Mouse (Mus musculus): ENCODE measurements around the gene Pdlim1.

Pdlim1 gene

DNA sequence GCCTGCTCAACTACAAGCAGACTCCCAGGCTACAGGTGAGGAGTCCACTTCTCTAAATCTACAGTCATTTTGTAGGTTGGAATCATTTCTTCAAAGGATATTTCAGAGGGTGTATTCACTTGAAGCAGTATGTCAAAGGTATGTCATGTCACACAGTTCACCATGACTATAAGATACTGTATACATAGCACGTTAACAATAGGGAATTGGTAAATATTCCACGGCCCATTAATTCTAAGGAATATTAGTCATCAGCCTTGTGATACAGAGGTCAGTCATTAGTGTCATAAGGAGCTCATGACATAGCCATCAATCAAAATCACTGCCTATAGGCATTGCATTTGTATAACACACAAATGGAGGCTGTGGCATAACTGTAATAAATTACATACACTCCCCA is 13.1 kb upstream of the Pdlim1 start:
- DNase-seq (ENCODE audit: low read depth, low spot score) = no peak

DNA sequence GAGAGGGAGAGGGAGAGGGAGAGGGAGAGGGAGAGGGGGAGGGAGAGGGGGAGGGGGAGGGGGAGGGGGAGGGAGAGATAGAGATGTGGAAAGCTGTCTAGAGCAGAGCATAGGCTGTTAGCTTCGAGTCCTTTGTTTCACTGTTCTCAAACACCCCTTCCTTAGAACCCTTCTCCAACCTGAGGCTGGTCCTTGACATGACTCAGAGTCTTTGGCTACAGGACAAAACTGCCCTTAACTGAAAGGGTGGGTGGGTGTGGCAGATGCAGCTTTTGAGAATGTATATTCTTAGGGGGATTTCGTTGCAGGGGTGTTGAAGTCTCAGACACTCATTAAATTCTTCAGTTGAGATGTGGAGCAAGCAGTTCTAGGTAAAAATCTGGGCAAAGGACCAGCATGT is 11.8 kb upstream of the Pdlim1 start:
- no peak for DNase-seq (ENCODE audit: low read depth, low spot score)

DNA sequence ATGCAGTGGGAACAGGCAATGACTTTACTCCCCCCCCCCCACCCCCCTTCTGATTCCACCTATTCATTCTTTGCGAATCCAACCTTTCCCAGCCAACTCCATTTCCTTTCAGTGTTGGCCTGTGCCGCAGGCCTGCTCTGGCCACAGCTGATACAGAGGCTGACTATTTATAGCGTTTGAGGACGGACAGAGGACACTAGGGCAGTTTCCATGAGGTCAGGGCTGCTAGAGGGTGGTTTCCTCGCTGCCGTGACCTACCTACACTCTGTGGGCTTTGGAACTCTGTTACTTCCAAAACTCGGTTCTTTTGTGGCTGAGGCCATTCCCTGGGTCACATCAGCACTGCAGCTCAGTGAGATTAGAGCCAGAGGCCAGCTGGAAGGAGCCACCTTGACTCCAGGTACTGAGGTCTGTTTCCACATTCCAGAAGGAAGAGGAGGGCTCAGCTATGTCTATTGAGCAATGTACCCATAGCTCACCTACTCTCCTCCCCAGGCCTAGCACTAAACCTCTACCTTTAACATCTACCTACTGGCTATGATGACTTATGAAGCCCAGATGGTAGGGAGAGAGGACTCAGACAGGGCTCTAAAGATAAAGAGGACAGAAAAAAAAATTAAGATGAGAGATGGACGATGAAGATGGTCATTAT is 6.9 kb upstream of the Pdlim1 start:
- DNase-seq (ENCODE audit: low read depth, low spot score) = no peak

DNA sequence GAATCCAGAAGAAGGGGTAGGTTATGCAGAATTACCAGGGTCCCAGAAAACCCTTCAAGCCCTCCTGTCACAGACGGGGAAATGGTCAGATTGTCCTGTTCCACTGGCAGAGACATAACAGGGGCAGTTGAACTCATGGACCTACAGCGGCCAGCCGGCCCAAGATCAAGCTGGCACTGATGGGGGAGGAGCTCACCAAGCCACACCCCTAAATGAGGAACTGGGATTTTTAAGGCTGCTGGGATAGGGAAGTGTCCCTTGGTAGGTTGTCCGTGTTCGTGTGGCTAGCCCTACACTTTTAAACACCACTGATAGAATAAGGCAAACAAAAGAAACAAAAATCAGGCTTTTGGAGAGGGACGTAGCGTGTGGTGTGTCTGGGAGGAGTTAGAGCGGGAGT is 5.9 kb upstream of the Pdlim1 start:
- DNase-seq (ENCODE audit: low read depth, low spot score) = no peak

DNA sequence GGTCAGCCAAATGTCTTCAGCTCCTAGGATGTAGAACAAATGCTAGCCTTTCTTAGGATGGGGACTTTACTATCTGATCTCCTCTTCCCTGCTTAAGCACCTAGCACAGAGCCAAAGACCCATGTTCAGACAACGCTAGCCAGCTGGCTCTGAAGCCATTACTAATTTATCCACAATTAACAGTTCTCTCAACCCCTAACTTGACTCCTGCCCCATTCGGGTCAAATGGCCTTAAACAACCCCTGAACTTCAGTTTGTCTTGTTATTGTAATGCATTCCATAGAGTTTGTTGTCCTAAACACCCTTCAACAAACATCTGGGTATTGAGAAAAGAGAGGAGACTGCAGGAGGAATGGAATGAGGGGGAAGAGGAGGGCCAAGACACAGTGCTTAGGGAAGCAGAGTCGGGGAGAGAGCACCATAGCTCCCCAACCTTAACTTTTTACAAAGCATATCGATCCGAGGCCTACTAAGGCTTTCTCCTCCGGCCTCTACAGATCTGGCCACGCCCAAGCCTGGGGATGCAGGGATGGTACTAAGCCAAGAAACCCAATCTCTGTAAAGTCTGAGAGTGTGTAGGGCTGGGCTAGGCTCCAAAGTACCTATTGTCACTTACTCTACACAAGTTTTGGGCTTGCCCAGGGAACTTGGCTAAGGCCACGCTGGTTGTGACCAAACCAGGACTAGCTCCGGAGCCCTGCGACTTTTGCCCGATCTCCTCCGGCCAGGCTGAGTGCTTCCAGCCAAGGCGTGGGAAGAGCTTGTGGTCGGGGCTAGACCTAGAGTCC is 4.0 kb upstream of the Pdlim1 start:
- DNase-seq (ENCODE audit: low read depth, low spot score) = no peak

DNA sequence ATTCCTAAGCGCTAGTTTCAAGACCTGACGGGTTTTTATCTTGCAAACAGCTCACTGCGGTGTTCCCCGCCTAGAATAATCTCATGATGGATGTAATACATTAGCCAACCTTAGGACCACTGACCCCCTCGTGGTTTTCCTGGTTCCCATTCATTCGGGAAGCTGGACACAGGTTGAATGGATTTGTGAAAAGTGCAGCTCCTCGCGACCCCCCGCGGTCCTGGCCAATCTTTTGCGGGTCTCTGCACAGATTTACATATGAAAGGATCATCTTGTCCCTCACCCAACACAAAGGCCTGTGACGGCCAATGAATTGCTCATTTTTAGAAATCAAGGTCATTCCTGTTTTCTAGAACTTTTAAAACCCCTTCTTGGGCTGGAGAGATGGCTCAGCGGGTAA is 1.0 kb upstream of the Pdlim1 start:
- no peak for DNase-seq (ENCODE audit: low read depth, low spot score)

DNA sequence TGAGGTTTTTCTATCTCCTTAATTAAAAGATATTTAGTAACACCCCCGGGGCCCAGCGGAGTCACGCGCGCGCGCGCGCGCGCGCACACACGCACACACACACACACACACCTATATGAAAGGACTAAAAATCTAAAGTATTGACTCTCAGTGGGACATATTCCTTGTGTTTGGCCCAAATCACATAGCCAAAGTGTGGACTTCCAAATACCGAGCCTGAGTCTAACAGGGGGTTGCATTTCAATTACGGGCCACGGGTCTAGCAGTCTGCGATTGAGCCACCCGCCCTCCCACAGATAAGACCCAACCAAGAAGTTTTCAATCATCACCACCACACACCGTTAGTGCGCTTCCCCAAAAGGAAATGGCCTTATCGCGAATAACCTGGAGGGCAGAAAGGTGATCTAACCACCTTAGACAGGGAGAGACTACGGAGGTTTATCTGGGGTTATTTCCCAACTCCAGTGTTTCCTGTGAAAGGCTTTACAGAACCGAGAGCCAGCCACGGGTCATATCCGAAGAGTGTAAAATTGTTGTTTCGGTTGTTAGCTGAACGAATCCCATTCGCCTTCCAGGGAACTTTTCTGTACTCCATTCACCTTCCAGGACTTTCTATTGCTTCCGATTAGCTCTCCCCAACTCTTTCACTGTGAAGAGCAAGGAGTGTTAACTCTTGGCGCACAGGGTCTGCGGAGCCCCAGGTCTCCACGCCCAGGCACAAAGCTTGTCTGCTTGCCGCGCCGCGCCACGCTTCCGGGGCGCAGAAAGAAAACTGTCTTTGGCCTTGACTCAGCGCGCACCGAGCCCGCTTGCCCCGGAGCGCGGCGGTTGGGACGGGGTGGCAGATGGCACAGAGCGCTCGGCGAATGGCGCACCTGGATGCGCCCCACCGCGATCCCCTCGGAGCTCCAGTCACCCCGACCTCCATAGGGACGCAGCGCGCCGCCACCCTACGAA is 1.0 kb downstream of the Pdlim1 start:
- DNase-seq (ENCODE audit: low read depth, low spot score) = peak; percentile 9

DNA sequence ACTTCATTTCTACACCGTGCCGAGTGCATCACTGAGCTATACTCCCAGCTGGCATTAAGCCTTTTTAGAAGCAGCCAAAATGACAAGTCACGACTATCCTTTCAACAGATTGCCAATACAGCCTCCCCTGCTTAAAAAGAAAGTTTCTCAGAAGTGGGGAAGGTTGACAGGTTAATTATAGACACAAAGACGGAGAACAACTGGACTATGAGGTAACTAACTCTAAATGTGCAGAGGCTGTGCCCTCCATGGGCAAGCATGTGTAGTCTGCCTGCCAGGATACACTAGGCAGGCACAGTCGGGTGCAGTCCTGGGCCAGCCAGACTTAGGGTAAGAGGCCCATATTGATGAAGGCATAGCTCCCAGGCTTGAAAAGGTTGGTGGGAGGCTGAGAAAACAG is 2.1 kb downstream of the Pdlim1 start:
- no peak for DNase-seq (ENCODE audit: low read depth, low spot score)

DNA sequence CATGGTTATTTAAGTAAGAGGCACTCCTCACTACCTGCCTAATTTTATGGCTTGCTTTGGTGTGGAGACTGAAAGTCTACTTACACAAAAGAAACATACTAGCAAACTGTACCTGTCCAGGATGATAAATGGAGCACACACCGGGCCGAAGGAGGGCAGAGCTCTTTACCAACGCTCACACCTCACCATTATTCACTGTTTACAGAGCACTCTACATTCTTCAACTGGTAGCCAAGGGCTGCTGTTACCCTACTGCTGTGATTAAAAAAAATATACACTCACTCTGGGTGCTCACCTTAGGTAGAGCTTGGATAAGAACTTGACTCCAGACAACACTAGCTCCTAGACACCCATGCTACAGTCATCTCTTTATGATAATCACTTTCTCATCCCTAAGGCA is 3.1 kb downstream of the Pdlim1 start:
- no peak for DNase-seq (ENCODE audit: low read depth, low spot score)

DNA sequence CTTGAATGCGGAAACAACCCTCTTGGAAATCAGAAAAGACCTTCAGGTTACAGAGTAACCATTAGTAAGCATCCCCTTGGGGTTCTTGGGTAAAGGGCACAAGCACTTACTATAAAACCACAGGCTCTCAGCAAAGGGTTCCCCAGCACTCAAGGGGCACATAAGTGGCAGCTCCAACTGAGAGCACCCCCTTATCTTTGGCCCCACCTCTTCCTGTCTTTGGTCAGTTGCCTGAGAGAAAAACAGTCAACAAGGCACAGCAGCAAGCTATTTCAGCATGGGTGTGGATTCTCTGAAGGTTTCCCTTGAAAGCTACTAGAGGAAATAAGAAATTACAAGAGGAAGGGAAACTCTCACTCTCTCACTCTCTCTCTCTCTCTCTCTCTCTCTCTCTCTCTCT is 4.3 kb downstream of the Pdlim1 start:
- no peak for DNase-seq (ENCODE audit: low read depth, low spot score)

DNA sequence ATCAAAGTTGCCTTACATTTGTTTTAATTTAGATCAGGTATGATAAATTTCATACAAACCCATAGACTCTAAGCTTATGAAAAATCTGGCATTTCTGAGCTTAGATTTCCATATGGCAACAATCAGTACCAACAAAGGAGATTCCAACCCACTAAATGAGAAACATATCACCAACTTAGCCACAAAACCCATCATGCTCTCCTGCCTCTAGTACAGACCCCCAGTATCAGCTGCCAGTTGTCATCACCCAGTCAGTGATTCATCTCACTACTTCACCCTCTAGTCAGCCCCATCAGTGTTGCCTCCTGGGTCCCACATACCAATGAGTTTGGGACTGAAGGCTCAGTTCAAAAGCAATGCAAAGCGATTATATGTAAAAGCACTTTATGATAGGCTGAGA is 12.2 kb downstream of the Pdlim1 start:
- no peak for DNase-seq (ENCODE audit: low read depth, low spot score)

DNA sequence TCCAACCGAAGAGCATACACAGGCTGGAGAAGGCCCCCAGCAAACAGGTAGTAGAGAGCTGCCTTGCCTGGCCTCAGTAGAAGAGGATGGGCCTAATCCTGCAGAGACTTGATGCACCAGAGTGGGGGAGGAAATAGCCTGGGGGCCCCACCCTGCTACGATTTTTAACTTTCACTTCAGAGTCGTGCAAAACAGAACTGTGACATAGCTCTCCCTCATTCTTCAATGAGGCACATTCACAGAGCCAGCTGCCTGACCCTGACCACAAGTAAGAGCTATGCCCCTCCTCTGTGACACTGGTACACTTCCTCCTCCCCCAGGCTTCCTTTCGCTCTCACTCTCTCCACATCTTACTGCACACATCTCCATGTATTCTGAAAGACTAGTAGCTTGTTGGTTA is 14.2 kb downstream of the Pdlim1 start:
- no peak for DNase-seq (ENCODE audit: low read depth, low spot score)

DNA sequence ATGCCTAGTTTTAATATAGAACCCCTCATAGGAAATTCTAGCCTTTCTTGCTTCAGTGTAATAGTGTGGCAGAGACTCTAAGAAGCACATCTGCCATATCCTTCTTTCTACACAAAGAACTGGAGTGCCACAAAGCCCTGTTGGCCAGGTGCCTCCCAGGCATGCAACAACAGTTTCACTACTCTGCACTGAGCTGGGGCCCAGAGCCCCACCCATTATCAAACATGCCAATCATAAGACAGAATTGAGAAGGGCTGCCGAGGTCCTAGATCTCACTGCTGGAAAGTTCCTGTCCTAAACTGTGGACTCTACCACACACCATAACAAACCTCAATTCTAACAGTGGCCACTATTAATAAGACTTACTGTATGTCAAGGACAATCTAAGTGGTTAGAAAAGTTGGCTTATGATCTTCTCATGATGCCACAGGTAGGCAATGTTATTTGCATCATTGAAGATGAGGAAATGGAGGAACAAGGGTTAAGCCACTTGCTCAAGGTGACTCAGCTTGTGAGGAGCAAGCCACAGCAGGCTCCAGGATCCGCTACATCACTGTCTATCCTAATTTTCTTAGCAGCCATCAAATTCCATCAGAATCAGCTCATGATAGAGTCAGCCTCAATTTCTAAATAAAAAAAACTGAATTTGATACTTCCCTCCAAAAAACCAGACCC is 15.1 kb downstream of the Pdlim1 start:
- no peak for DNase-seq (ENCODE audit: low read depth, low spot score)

DNA sequence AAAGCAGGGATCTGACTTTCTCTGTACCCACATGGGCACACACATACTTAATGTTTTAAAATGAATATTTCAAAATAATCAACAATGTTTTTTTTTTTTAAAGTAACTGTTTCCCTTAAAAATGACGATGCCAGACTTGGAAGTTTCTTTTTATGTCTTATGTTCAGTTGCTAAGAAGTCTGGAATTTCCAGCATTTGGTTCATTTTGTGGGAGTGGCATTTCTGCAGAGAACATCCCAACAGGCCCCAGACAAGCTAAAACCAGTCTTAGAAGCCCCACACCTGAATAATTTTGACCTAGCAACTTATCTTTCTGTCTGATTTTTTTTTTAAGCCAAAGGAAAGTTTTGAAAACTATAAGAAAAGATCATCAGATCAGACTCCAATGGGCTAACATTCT is 16.1 kb downstream of the Pdlim1 start:
- DNase-seq (ENCODE audit: low read depth, low spot score) = no peak

DNA sequence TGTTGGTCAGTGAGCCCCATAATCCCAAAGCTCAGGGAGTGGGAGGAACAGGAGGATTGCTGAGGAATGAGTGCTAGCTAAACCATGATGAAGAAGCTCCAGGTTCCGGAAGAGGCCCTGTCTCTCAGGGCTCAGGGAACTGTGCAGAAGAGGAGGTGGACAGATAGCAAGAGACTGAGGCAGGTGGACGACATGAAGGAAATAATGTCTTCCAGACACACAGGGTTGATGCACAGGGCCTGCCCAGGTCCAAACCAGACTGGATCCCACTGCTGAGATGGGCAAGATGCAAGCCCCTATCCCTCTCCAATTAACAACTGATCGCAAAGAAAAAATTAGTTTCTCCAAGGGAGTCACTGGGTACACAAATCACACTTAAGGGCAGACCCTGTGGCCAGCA is 16.9 kb downstream of the Pdlim1 start:
- DNase-seq (ENCODE audit: low read depth, low spot score) = no peak

DNA sequence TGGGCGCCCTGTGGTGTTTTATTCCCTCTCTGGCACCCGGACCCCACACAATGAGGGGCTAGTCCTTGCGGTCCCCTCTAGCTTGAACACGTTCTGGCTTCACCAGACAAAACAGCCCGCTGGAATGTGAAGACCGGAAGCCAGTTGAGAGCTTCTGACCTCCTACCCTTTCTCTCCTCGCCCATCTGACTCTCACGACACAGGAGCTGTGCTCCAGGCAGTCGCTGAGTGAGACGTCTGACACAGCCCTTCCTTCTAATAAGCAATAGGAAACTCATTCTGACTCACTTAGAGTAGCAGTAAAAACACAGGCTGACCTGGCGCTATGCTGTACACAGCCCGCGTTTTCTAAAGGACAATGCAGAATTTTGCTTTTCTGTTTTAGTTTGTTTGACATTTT is 17.9 kb downstream of the Pdlim1 start:
- DNase-seq (ENCODE audit: low read depth, low spot score) = no peak

DNA sequence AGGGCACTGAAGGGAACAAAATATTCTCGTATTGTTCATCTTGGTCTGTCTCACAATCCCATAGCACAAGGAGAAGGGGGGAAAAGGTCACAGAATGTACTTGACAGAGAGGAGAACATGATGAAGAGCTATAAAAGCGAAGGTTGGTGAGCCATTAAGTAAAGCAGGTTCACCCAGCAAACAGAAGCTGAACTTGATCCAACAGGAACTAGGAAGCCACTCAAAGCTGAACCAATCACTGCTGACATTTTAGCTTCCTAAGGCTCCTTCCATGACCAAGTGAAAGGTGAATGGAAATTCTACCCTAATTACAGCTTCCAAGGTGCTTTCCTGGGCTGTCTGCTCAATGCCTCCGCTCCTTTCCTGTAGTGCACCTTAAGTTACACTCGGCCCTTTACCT is 20.5 kb downstream of the Pdlim1 start:
- DNase-seq (ENCODE audit: low read depth, low spot score) = no peak

DNA sequence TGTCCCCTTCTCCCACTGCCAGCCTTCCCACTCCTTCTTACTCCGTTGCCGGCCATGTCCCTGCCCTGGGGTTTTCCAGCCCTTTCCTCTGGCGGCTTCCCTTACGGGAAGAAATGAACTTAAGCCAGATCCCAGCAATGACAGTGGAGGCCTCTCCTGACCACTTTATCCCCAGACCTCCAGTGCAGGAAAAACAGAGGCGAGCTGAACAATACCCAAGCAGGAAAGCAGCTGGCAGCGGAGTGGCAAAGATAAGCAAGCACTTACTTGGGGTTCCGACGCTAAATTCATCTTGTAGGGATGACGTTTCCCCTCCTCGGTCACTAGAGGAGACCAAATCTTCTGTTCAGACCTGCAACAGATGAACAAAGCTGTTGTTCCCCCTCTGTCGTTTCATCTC is 22.3 kb downstream of the Pdlim1 start:
- no peak for DNase-seq (ENCODE audit: low read depth, low spot score)

DNA sequence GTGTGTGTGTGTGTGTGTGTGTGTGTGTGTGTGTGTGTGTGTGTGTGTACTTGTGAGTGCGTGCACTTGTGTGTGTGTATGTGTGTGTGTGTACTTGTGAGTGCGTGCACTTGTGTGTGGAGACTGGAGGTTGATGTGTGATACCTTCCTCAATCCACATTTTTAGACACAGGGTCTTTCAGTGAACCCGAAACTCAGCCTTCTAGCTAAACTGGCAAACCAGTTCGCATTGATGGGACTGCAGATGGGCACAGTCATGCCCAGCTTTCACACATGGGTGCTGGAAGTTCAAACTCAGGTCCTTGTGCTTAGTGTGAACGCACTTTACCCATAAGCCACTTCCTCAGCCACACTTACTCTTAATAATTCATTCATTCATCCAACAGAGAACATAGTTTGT is 23.2 kb downstream of the Pdlim1 start:
- no peak for DNase-seq (ENCODE audit: low read depth, low spot score)

DNA sequence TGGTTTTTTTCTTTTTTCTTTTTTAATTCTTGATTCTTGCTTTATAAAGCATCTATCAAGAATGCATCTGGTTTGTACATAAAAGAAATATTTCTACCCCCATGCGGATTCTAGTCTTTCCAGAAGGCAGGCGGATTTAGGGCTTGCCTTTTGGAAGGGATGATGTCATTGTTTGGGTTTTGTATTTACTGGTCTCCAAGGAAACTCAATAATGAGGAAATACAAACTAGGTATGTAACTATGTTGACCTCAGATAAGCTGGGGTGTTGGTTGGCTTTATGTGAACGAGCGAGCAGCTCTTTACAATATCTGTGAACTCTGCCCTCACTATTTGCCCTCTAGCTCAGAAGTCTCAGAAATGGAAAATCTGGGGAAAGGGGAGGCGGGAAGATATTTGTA is 24.4 kb downstream of the Pdlim1 start:
- no peak for DNase-seq (ENCODE audit: low read depth, low spot score)

DNA sequence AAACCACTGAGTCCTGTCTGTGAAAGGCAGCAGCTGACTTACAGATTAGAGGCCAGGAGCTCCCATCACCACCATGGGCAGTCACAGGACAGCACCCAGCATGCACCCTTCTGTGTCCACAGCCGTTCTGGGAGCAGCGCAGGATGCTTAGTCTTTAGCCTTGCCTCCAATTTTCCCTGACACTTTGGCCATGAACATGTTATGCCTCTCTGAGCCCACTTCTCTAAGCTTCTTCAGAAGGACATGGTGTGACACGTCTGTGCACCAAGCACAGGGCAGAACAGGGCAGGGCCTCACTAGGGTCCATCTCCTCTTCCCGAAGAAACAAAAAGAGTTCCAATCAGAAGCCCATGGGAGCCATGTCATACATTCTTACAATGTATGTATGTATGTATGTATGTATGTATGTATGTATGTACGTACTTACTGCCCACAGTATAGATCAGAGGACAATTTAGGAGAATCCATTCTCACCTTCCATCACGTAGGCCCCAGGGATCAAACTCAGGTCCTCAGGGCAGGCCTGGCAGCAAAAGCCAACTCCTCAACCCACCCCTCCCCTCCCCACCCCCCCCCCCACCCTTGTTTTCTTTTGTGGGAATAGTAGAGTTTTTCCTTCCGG is 24.9 kb downstream of the Pdlim1 start:
- no peak for DNase-seq (ENCODE audit: low read depth, low spot score)
